Mouse (Mus musculus) cortical plate, adult 2 months (tissue): ENCODE measurements around the gene Kmt5a.

ENCODE experiments used
- CTCF ChIP-seq: fragments of 200-500 bp; IDR thresholded peaks from 2 replicates; pipeline ENCODE4 v1.5.1; 2011; ENCODE audit warnings: mild to moderate bottlenecking, control low read depth, low read length; ENCODE audit not compliant: insufficient read depth; ENCODE audit errors: extremely low read depth
- POLR2A ChIP-seq: fragments of 200-500 bp; IDR thresholded peaks from 2 replicates; pipeline ENCODE4 v1.6.1; 2011; ENCODE audit warnings: mild to moderate bottlenecking, low read length, control low read depth; ENCODE audit not compliant: insufficient read depth; ENCODE audit errors: extremely low read depth

- TF ChIP-seq CTCF (0 out of 2 replicates have a peak, but pooled peaks have one; percentile 25), POLR2A (no peak)
Measured at GRCm38 (mm10) chr5:124440094-124440701, 468 bp downstream of the Kmt5a start.
